Mouse (Mus musculus): ENCODE results near the gene Myo1d. TPM values are rescaled to one million over a fixed set of nuclear protein-coding genes. Genes with fewer than 3 reads are reported as not detected.

Gene Myo1d
- total RNA-seq (2023), result 1.2 TPM

GRCm38 (mm10) chr11:80779527-80780344, at the start of gene Myo1d:
TSS of gene Myo1d (minus strand) at chr11:80780025.

DNA sequence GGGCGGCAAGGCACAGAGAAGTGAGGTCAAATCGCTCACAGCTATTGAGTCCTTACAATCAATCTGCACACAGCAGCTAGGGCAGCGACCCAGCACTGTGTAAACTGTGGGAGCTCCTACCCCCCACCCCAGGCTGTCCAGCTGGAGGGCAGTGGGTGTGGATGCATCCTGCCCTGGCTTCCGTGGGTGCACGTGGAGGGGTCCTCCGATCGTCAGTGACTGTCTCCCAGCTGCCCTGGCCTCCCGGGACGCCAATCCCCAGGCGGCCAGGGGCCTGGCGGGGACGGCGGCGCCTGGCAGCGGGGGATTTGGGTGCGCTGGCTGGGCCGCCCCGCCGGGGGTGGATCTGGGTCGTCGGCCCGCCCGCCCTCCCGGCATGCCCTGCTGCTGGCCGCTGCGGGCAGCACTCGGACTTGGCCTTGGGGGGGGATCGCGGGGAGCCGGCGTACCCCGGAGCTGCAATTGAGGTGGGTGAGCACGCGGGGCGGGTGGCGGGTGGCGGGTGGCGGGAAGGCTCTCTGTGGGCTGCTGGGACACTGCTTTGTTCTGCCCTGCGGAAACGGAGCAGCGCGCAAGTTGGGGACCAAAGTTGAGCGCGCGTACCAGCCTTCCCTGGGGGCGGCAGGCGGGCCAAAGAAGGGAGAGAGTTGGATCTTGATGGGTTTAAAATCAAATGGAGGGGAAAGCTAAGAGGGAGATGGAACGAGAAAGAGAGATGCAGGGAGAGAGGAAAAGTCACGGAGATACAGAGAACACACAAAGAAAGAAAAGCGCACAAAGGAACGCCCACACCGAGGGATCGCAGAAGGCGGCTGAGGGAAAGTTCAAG, 30.4 kb upstream of the Myo1d start, which contains the start of gene Tmem98:
Tmem98 (plus strand) TSS at position 183 of the 829 bp plus-strand sequence.

DNA sequence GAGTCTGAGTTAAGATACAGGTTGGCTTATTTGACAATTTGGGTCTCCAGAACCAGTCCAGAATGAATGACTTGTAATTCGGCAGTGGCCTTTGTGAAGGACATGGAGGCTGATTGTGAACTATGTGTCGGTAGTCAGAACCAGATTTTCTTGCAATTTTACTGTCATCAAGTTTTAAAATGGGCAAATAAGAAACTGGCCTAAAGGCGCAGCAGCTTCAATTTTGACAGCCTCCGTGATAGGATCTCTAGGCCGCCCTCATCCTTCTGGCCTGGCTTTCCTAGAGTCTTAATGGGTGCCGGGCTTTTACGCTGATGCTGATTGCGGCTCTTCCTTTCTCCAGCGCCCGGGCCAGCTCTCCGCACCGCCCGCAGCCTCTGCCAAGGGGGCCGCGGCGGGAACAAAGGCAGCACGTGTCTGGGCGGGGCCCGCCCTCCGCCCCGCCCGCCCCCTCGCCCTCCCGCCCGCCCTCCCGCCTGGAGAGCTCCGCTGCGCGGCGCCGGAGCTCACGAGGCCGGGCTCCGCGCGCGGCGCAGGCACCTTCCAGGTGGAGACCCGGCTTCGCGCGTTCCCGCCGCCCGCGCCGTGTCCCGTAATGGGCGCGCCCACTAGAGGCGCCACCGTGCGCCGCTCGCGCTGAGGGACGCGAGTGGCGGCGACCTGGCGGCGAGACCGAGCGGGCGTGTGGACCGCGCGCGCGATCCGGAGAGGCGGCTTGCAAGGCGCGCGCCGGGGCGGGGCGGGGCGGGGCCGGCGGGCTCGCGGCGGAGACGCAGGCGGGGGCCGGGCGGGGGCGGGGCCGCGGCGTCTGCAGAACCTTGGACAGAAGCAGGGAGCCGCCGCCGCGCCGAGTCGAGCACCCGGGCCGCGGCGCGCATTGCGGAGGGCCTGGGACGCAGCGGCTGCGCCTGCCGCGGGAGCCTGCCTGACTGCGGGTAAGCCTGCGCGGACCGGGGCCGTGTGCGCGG, 303.3 kb downstream of the Myo1d start, which contains the start of gene Cdk5r1:
Cdk5r1 (plus strand) TSS at position 802 of the 968 bp plus-strand sequence.

Other genes starting within 250 kb of the Myo1d start
- gene Tmem98, start 30.1 kb upstream of the Myo1d start, total RNA-seq (2023), result 0.35 TPM
- gene Spaca3, start 78.3 kb upstream of the Myo1d start, total RNA-seq (2023), result not detected